Mouse (Mus musculus): Measurements from ENCODE around the gene Siah1a. TPM values are rescaled to one million over a fixed set of nuclear protein-coding genes. Genes with fewer than 3 reads are reported as not detected.
A peak's percentile ranks its signal among the peaks of the same experiment; 100 is the strongest.

Gene Siah1a
- polyA plus RNA-seq, 1 experiment from 2014 or later, result 41.6 TPM

- no peak for ATAC-seq (ENCODE audit: insufficient number of reproducible peaks, low FRiP score, low TSS enrichment, low read depth)
- Histone ChIP-seq H3K4me1 (no peaks in the 10 kb centered on the region), H3K4me3 (no peak overlapping the region), H3K27me3 (no peaks in the 10 kb centered on the region), H3K27ac (no peak overlapping the region), H3K9ac (no peak overlapping the region), H3K4me2 (no peak overlapping the region), H3K36me3 (no peaks in the 10 kb centered on the region), H3K9me3 (no peaks in the 10 kb centered on the region)
- 89% methylated on average over 8 of the region's 8 CpGs for WGBS
Measured at GRCm38 (mm10) chr8:86765669-86766068, 19.9 kb upstream of the Siah1a start.

GRCm38 (mm10) chr8:86765155-86765554 lies 19.4 kb upstream of the Siah1a start:
- ATAC-seq (ENCODE audit: insufficient number of reproducible peaks, low FRiP score, low TSS enrichment, low read depth), result no peak
- Histone ChIP-seq H3K27me3 (no peaks in the 10 kb centered on the region), H3K9ac (no peak overlapping the region), H3K4me1 (no peaks in the 10 kb centered on the region), H3K4me2 (no peak overlapping the region), H3K9me3 (no peaks in the 10 kb centered on the region), H3K36me3 (no peaks in the 10 kb centered on the region), H3K27ac (no peak overlapping the region), H3K4me3 (no peak overlapping the region)
- WGBS, result 84% methylated on average over 10 of the region's 10 CpGs

- WGBS, result 62% methylated on average over 5 of the region's 5 CpGs
- no peaks in the 10 kb centered on the region for H3K27me3 ChIP-seq
- H3K27ac ChIP-seq, result no peak overlapping the region
- no peaks in the 10 kb centered on the region for H3K36me3 ChIP-seq
- no peak overlapping the region for H3K4me3 ChIP-seq
- H3K9ac ChIP-seq, result no peak overlapping the region
- no peak overlapping the region for H3K4me2 ChIP-seq
- no peaks in the 10 kb centered on the region for H3K9me3 ChIP-seq
- no peaks in the 10 kb centered on the region for H3K4me1 ChIP-seq
- ATAC-seq (ENCODE audit: insufficient number of reproducible peaks, low FRiP score, low TSS enrichment, low read depth), result no peak
Measured at GRCm38 (mm10) chr8:86762806-86763205, 17.1 kb upstream of the Siah1a start.

GRCm38 (mm10) chr8:86760746-86761145 lies 15.0 kb upstream of the Siah1a start:
- Histone ChIP-seq H3K9ac (no peak overlapping the region), H3K27ac (no peak overlapping the region), H3K4me1 (no peaks in the 10 kb centered on the region; the same call in 1 of the 2 replicates), H3K4me3 (no peak overlapping the region), H3K36me3 (no peaks in the 10 kb centered on the region), H3K9me3 (no peaks in the 10 kb centered on the region), H3K4me2 (no peak overlapping the region), H3K27me3 (no peaks in the 10 kb centered on the region)
- no peak for ATAC-seq (ENCODE audit: insufficient number of reproducible peaks, low FRiP score, low TSS enrichment, low read depth)
- 77% methylated on average over 6 of the region's 6 CpGs for WGBS

GRCm38 (mm10) chr8:86759090-86759491 lies 13.4 kb upstream of the Siah1a start:
- Histone ChIP-seq H3K27ac (no peak overlapping the region), H3K9me3 (no peaks in the 10 kb centered on the region), H3K4me1 (no peaks in the 10 kb centered on the region; the same call in 1 of the 2 replicates), H3K4me2 (no peak overlapping the region), H3K27me3 (no peaks in the 10 kb centered on the region), H3K36me3 (no peaks in the 10 kb centered on the region), H3K4me3 (no peak overlapping the region), H3K9ac (no peak overlapping the region)
- ATAC-seq (ENCODE audit: insufficient number of reproducible peaks, low FRiP score, low TSS enrichment, low read depth), result no peak
- 71% methylated on average over 4 of the region's 4 CpGs for WGBS

- no peak for ATAC-seq (ENCODE audit: insufficient number of reproducible peaks, low FRiP score, low TSS enrichment, low read depth)
- no peaks in the 10 kb centered on the region for H3K9me3 ChIP-seq
- no peaks in the 10 kb centered on the region for H3K36me3 ChIP-seq
- H3K4me3 ChIP-seq, result no peak overlapping the region
- WGBS, result 75% methylated on average over 3 of the region's 3 CpGs
- no peaks in the 10 kb centered on the region; the same call in 1 of the 2 replicates for H3K4me1 ChIP-seq
- no peak overlapping the region for H3K9ac ChIP-seq
- no peaks in the 10 kb centered on the region for H3K27me3 ChIP-seq
- H3K4me2 ChIP-seq, result no peak overlapping the region
- no peak overlapping the region for H3K27ac ChIP-seq
Measured at GRCm38 (mm10) chr8:86758651-86759050, 12.9 kb upstream of the Siah1a start.

- no peaks in the 10 kb centered on the region for H3K9me3 ChIP-seq
- no peak overlapping the region for H3K27ac ChIP-seq
- no peak overlapping the region for H3K4me3 ChIP-seq
- no peak for ATAC-seq (ENCODE audit: insufficient number of reproducible peaks, low FRiP score, low TSS enrichment, low read depth)
- H3K4me1 ChIP-seq, result no peaks in the 10 kb centered on the region; the same call in 1 of the 2 replicates
- no peaks in the 10 kb centered on the region for H3K27me3 ChIP-seq
- H3K4me2 ChIP-seq, result no peak overlapping the region
- no peaks in the 10 kb centered on the region for H3K36me3 ChIP-seq
- no peak overlapping the region for H3K9ac ChIP-seq
- WGBS, result 28% methylated on average over 23 of the region's 23 CpGs
Measured at GRCm38 (mm10) chr8:86756948-86757733, 11.4 kb upstream of the Siah1a start.

- Histone ChIP-seq H3K4me2 (no peak overlapping the region), H3K4me3 (no peak overlapping the region), H3K27me3 (no peaks in the 10 kb centered on the region), H3K36me3 (no peaks in the 10 kb centered on the region), H3K9ac (no peak overlapping the region), H3K4me1 (no peaks in the 10 kb centered on the region), H3K9me3 (no peaks in the 10 kb centered on the region), H3K27ac (no peak overlapping the region)
- WGBS, result 30% methylated on average over 2 of the region's 2 CpGs
- no peak for ATAC-seq (ENCODE audit: insufficient number of reproducible peaks, low FRiP score, low TSS enrichment, low read depth)
Measured at GRCm38 (mm10) chr8:86749842-86750241, 4.1 kb upstream of the Siah1a start.

GRCm38 (mm10) chr8:86746511-86746910 lies 777 bp upstream of the Siah1a start:
- Histone ChIP-seq H3K9ac (peak overlapping the region; percentile 74), H3K4me2 (peak overlapping the region; percentile 62), H3K36me3 (no peaks in the 10 kb centered on the region), H3K4me3 (peak overlapping the region; percentile 87), H3K9me3 (no peaks in the 10 kb centered on the region), H3K4me1 (peaks cover 7% of the 10 kb centered on the region), H3K27ac (peak overlapping the region; percentile 97), H3K27me3 (no peaks in the 10 kb centered on the region)
- WGBS, result 2% methylated on average over 11 of the region's 11 CpGs
- ATAC-seq (ENCODE audit: insufficient number of reproducible peaks, low FRiP score, low TSS enrichment, low read depth), result no peak

GRCm38 (mm10) chr8:86745935-86746441 lies 254 bp upstream of the Siah1a start:
- Histone ChIP-seq H3K4me1 (peaks cover 7% of the 10 kb centered on the region), H3K9ac (peak overlapping the region; percentile 92), H3K27me3 (no peaks in the 10 kb centered on the region), H3K27ac (peak overlapping the region; percentile 97), H3K36me3 (no peaks in the 10 kb centered on the region), H3K9me3 (no peaks in the 10 kb centered on the region), H3K4me2 (peak overlapping the region; percentile 62), H3K4me3 (peak overlapping the region; percentile 87)
- under 1% methylated on average over 57 of the region's 70 CpGs for WGBS
- peak; percentile 85 for ATAC-seq (ENCODE audit: insufficient number of reproducible peaks, low FRiP score, low TSS enrichment, low read depth)

GRCm38 (mm10) chr8:86744313-86745220 lies 1.2 kb downstream of the Siah1a start:
- Histone ChIP-seq H3K4me3 (peak overlapping the region; percentile 87), H3K9ac (peak overlapping the region; percentile 92), H3K27me3 (no peaks in the 10 kb centered on the region), H3K36me3 (no peaks in the 10 kb centered on the region), H3K4me2 (peak overlapping the region; percentile 54), H3K9me3 (no peaks in the 10 kb centered on the region), H3K27ac (peak overlapping the region; percentile 97), H3K4me1 (peaks cover 7% of the 10 kb centered on the region)
- 4% methylated on average over 18 of the region's 18 CpGs for WGBS
- ATAC-seq (ENCODE audit: insufficient number of reproducible peaks, low FRiP score, low TSS enrichment, low read depth), result no peak
